Mouse (Mus musculus) E14TG2a.4 (cell line): ENCODE measurements around the gene Thap12.

Experiments
- CTCF ChIP-seq: conservative IDR thresholded peaks from 2 replicates; pipeline ENCODE4 v1.5.1; 2014; ENCODE audit warnings: low read length
- POU5F1 ChIP-seq: IDR thresholded peaks from 2 replicates; pipeline ENCODE4 v1.6.1; 2014; ENCODE audit warnings: low read length, borderline replicate concordance

DNA sequence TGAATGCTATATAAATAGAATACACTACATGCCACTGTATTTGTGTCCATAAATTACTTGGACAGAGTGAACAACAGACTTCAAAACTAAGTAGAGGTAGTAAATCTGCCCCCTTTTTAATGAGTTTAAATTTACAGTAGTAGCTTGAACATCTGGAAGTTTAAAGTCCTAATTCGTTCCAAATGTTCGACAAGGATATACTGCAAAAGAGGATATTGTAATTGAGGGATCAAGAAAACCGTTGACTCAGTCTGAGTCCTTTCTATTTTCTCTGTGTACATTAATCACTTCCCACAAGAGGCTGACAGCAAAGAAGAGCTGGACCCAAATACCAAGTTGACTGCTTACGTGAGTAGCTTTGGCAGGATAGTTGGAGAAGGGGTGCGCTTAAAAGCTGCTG lies 18.3 kb downstream of the Thap12 start:
- TF ChIP-seq CTCF (no peak), POU5F1 (no peak)
